Mouse (Mus musculus) neural tube, embryonic 14.5 days (tissue): ENCODE measurements around the gene Dennd1a. TPM values are rescaled to one million over a fixed set of nuclear protein-coding genes. Genes with fewer than 3 reads are reported as not detected.

Experiments used
- ATAC-seq: fragments of 200-750 bp; cut with Nextera tagmentation; 2 replicates; pipeline ENCODE4 v1.8.0; 2017; ENCODE audit warnings: low read depth, mild to moderate bottlenecking, moderate TSS enrichment, moderate library complexity
- H3K27ac ChIP-seq: fragments of 300-500 bp; sonication (generic); 2 replicates; pipeline ENCODE4 v1.5.1; 2014; ENCODE audit warnings: low read depth, mild to moderate bottlenecking, control low read depth, low read length, moderate library complexity, mixed read lengths
- H3K27me3 ChIP-seq: fragments of 300-500 bp; sonication (generic); 2 replicates; pipeline ENCODE4 v1.6.1; 2014; ENCODE audit warnings: low read length; ENCODE audit not compliant: control insufficient read depth, insufficient read depth
- H3K36me3 ChIP-seq: fragments of 300-500 bp; sonication (generic); 2 replicates; pipeline ENCODE4 v1.6.1; 2014; ENCODE audit warnings: low read length, mixed read lengths; ENCODE audit not compliant: control insufficient read depth, insufficient read depth
- H3K4me1 ChIP-seq: fragments of 300-500 bp; sonication (generic); 2 replicates; pipeline ENCODE4 v1.6.1; 2014; ENCODE audit warnings: low read length; ENCODE audit not compliant: control insufficient read depth, insufficient read depth
- H3K4me2 ChIP-seq: fragments of 300-500 bp; sonication (generic); 2 replicates; pipeline ENCODE4 v1.6.1; 2014; ENCODE audit warnings: mild to moderate bottlenecking, low read depth, low read length, control low read depth
- H3K4me3 ChIP-seq: fragments of 300-500 bp; sonication (generic); 2 replicates; pipeline ENCODE4 v1.5.1; 2014; ENCODE audit warnings: low read depth, low read length, control low read depth, mixed read lengths
- H3K9ac ChIP-seq: fragments of 300-500 bp; sonication (generic); replicated peaks from 2 replicates; pipeline ENCODE4 v1.6.1; 2014; ENCODE audit warnings: low read depth, mild to moderate bottlenecking, control low read depth, low read length, mixed read lengths
- H3K9me3 ChIP-seq: fragments of 300-500 bp; sonication (generic); 2 replicates; pipeline ENCODE4 v1.6.1; 2016; ENCODE audit warnings: low read length; ENCODE audit not compliant: control insufficient read depth
- WGBS: fragments of 180-500 bp; shearing (Covaris S2); extraction: QIAGEN DNeasy Blood & Tissue Kit; methylation state at CpG from one replicate; pipeline ENCODE4 v1.1.7; 2014; 5-methylcytosine and 5-hydroxymethylcytosine counted together
- polyA plus RNA-seq: library from polyadenylated mRNA; unstranded; fragments of >200 nt; fragmentation: Nextera tagmentation; extraction: Ambion mirVana; gene quantifications from 2 replicates; pipeline ENCODE4 v1.2.1, GENCODE M21; 2014

Dennd1a gene
- polyA plus RNA-seq, 1 experiment from 2014 or later, result 17.8 TPM

- H3K4me3 ChIP-seq, result no peak overlapping the region
- H3K27ac ChIP-seq, result no peak overlapping the region
- no peaks in the 10 kb centered on the region for H3K36me3 ChIP-seq
- no peak overlapping the region for H3K9ac ChIP-seq
- no peak for ATAC-seq
- 59% methylated on average over 2 of the region's 2 CpGs for WGBS
- H3K4me2 ChIP-seq, result no peak overlapping the region
- H3K4me1 ChIP-seq, result no peaks in the 10 kb centered on the region
- H3K9me3 ChIP-seq, result no peaks in the 10 kb centered on the region
- no peaks in the 10 kb centered on the region for H3K27me3 ChIP-seq
Observed at GRCm38 (mm10) chr2:38074495-38074894, 212.7 kb downstream of the Dennd1a start.

GRCm38 (mm10) chr2:38072061-38072460 lies 215.1 kb downstream of the Dennd1a start:
- H3K9ac ChIP-seq, result no peak overlapping the region
- H3K27me3 ChIP-seq, result no peaks in the 10 kb centered on the region
- no peak for ATAC-seq
- H3K4me1 ChIP-seq, result 0 out of 2 replicates have a peak, but pooled peaks cover 2% of the 10 kb centered on the region
- no peak overlapping the region for H3K4me2 ChIP-seq
- H3K27ac ChIP-seq, result no peak overlapping the region
- no peaks in the 10 kb centered on the region for H3K9me3 ChIP-seq
- H3K4me3 ChIP-seq, result no peak overlapping the region
- no peaks in the 10 kb centered on the region for H3K36me3 ChIP-seq

- Histone ChIP-seq H3K36me3 (no peaks in the 10 kb centered on the region), H3K4me2 (no peak overlapping the region), H3K4me1 (0 out of 2 replicates have a peak, but pooled peaks cover 2% of the 10 kb centered on the region), H3K27me3 (no peaks in the 10 kb centered on the region), H3K9ac (no peak overlapping the region), H3K9me3 (no peaks in the 10 kb centered on the region), H3K4me3 (no peak overlapping the region), H3K27ac (no peak overlapping the region)
- ATAC-seq, result no peak
- 57% methylated on average over 2 of the region's 2 CpGs for WGBS
Observed at GRCm38 (mm10) chr2:38068171-38068572, 219.0 kb downstream of the Dennd1a start.

- WGBS, result 35% methylated on average over 1 of the region's 1 CpGs
- Histone ChIP-seq H3K4me1 (0 out of 2 replicates have a peak, but pooled peaks cover 2% of the 10 kb centered on the region), H3K27me3 (no peaks in the 10 kb centered on the region), H3K4me2 (no peak overlapping the region), H3K9me3 (no peaks in the 10 kb centered on the region), H3K4me3 (no peak overlapping the region), H3K36me3 (no peaks in the 10 kb centered on the region), H3K27ac (no peak overlapping the region), H3K9ac (no peak overlapping the region)
- ATAC-seq, result no peak
Observed at GRCm38 (mm10) chr2:38065914-38066313, 221.3 kb downstream of the Dennd1a start.

- Histone ChIP-seq H3K9me3 (no peaks in the 10 kb centered on the region), H3K36me3 (no peaks in the 10 kb centered on the region), H3K4me3 (no peak overlapping the region), H3K27ac (no peak overlapping the region), H3K27me3 (no peaks in the 10 kb centered on the region), H3K9ac (no peak overlapping the region), H3K4me2 (no peak overlapping the region), H3K4me1 (0 out of 2 replicates have a peak, but pooled peaks cover 2% of the 10 kb centered on the region)
- no peak for ATAC-seq
- 75% methylated on average over 3 of the region's 3 CpGs for WGBS
Observed at GRCm38 (mm10) chr2:38064266-38064665, 222.9 kb downstream of the Dennd1a start.

GRCm38 (mm10) chr2:38062156-38062555 lies 225.0 kb downstream of the Dennd1a start:
- Histone ChIP-seq H3K27me3 (no peaks in the 10 kb centered on the region), H3K36me3 (no peaks in the 10 kb centered on the region), H3K4me3 (no peak overlapping the region), H3K4me1 (no peaks in the 10 kb centered on the region), H3K9ac (no peak overlapping the region), H3K4me2 (no peak overlapping the region), H3K27ac (no peak overlapping the region), H3K9me3 (no peaks in the 10 kb centered on the region)
- no peak for ATAC-seq
- 72% methylated on average over 1 of the region's 1 CpGs for WGBS

- ATAC-seq, result no peak
- no peaks in the 10 kb centered on the region for H3K4me1 ChIP-seq
- H3K36me3 ChIP-seq, result no peaks in the 10 kb centered on the region
- no peaks in the 10 kb centered on the region for H3K9me3 ChIP-seq
- 65% methylated on average over 2 of the region's 2 CpGs for WGBS
- H3K4me3 ChIP-seq, result no peak overlapping the region
- no peaks in the 10 kb centered on the region for H3K27me3 ChIP-seq
- no peak overlapping the region for H3K4me2 ChIP-seq
- H3K9ac ChIP-seq, result no peak overlapping the region
- H3K27ac ChIP-seq, result no peak overlapping the region
Observed at GRCm38 (mm10) chr2:38061474-38061873, 225.7 kb downstream of the Dennd1a start.

- Histone ChIP-seq H3K4me1 (no peaks in the 10 kb centered on the region), H3K4me2 (no peak overlapping the region), H3K9ac (no peak overlapping the region), H3K36me3 (no peaks in the 10 kb centered on the region), H3K27me3 (no peaks in the 10 kb centered on the region), H3K4me3 (no peak overlapping the region), H3K9me3 (no peaks in the 10 kb centered on the region), H3K27ac (no peak overlapping the region)
- WGBS, result 53% methylated on average over 3 of the region's 3 CpGs
- ATAC-seq, result no peak
Observed at GRCm38 (mm10) chr2:38052440-38052839, 234.8 kb downstream of the Dennd1a start.

GRCm38 (mm10) chr2:38051485-38052085 lies 235.6 kb downstream of the Dennd1a start:
- Histone ChIP-seq H3K4me3 (no peak overlapping the region), H3K27ac (no peak overlapping the region), H3K9ac (no peak overlapping the region), H3K27me3 (no peaks in the 10 kb centered on the region), H3K36me3 (no peaks in the 10 kb centered on the region), H3K4me1 (no peaks in the 10 kb centered on the region), H3K9me3 (no peaks in the 10 kb centered on the region), H3K4me2 (no peak overlapping the region)
- 63% methylated on average over 1 of the region's 1 CpGs for WGBS
- ATAC-seq, result no peak
